Mouse (Mus musculus) ES-E14 (cell line): Measurements from ENCODE around the gene 9230104L09Rik.

ENCODE experiments used
- HCFC1 ChIP-seq: IDR thresholded peaks from 2 replicates; pipeline ENCODE4 v1.6.1; 2012; ENCODE audit warnings: low read length, inconsistent platforms, borderline replicate concordance; ENCODE audit not compliant: insufficient read depth
- MAFK ChIP-seq: IDR thresholded peaks from 2 replicates; pipeline ENCODE4 v1.6.1; 2014; ENCODE audit warnings: mild to moderate bottlenecking, low read depth, low read length, inconsistent platforms; ENCODE audit not compliant: insufficient read depth
- ZC3H11A ChIP-seq: IDR thresholded peaks from 2 replicates; pipeline ENCODE4 v1.6.1; 2012; ENCODE audit warnings: low read depth, mild to moderate bottlenecking, inconsistent platforms, low read length, borderline replicate concordance
- ZNF384 ChIP-seq: IDR thresholded peaks from 2 replicates; pipeline ENCODE4 v1.6.1; 2012; ENCODE audit warnings: low read depth, low read length, inconsistent platforms

DNA sequence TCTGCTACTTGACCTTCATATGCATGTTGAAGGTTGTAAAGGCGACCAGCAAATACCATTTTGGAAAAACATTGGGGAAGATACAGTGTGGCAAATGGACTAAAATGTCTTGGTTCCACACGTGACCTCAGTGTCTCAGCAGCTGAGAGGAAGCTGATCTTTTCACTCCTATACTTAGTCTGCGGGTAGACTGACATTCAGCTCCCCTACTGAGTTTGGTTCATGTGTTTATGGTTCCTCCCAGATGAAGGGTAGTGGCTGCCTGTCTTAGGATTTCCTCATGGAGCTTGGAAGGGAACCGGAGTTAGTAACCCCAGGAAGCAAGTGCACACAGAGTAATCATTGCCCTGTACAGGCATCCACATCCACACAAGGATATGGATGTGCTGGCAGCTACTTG is 35.5 kb upstream of the 9230104L09Rik start:
- no peak for TF ChIP-seq MAFK
- TF ChIP-seq ZC3H11A = no peak
- TF ChIP-seq ZNF384 = no peak
- no peak for TF ChIP-seq HCFC1
